Mouse (Mus musculus): ENCODE data around the gene Rnf123. TPM values are rescaled to one million over a fixed set of nuclear protein-coding genes. Genes with fewer than 3 reads are reported as not detected.
"Not testable (repeated sequence)": the region's sequence is repeated elsewhere in the genome, so short reads cannot be mapped to it uniquely, and the experiment has no call there.

Rnf123 gene
- total RNA-seq, 2 experiments from 2014 or later: 65.5 to 140 TPM

- no peak; the same call in 1 of the 2 replicates for ATAC-seq (replicated peaks; ENCODE audit: low FRiP score, low TSS enrichment, poor library complexity, severe bottlenecking)
Measured at GRCm38 (mm10) chr9:108048566-108048955, 34.6 kb downstream of the Rnf123 start.

DNA sequence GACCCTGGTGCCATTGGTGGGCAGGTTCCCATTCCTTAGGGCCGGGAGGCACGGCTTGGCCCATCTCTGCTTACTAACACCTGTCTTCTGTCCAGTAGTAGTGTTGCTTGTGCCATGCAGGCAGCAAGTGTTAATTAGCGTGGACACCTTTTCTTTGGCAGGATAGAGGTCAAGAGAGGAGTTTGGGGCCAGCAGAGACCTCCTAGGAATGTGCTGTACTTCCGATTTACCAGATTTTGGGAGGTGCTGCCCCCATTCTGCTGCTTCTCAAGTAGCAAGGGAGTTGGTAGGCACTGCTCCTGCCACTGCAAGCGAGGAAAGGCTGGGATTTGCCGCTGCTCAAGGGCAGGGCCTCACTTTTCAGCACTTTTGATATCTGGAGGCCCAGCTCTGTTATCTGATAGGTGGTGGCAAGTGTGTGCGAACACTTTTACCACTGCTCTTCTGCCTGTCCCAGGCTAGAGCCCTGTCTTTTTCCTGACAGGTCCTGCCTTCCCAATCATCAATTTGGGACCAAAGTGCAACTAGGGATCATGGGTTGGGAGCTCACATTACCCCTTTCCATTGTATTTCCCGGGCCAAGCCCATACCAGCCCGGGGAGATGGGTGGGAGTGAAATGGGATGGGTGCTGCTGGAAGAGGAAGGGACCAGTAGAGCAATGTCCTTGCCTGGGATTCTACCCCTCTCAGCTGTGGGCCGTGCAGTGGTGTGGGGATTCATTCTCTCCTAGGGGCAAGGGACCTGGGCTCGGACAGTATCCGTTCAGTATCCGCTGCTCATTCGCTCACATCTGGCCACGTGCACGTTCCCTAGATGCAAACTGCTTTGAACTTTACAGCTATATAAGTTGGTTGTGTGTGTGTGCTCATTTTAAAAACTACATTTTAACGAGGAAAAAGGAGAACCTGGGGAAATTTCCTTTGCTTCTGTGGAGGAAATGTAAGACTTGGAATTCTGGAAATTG lies 35.3 kb downstream of the Rnf123 start:
- peak; percentile 28; the same call in 1 of the 2 replicates for ATAC-seq (replicated peaks; ENCODE audit: low FRiP score, low TSS enrichment, poor library complexity, severe bottlenecking)

DNA sequence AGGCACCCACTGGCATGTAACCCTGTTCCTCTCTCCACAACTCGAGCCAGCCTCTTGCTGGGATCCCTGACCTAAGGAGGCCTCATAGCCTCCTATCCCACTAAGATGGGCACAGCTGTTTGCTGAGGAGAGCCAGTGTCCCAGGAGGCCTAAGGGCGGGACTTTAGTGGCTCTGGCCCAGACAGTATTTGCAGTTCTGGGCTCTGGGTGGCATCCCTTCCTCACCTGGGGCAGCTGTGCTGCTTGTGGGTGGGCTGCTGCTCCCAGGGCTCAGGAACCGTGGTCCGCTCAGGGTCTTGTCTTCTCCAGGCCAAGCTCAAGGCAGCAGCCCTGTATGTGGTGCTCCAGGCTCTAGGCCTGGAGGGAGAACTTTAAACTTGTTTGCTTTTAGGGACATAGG lies 36.6 kb downstream of the Rnf123 start:
- ATAC-seq (replicated peaks; ENCODE audit: low FRiP score, low TSS enrichment, poor library complexity, severe bottlenecking): no peak

GRCm38 (mm10) chr9:108044751-108045492 lies 38.2 kb downstream of the Rnf123 start:
- no peak for ATAC-seq (replicated peaks; ENCODE audit: low FRiP score, low TSS enrichment, poor library complexity, severe bottlenecking)

DNA sequence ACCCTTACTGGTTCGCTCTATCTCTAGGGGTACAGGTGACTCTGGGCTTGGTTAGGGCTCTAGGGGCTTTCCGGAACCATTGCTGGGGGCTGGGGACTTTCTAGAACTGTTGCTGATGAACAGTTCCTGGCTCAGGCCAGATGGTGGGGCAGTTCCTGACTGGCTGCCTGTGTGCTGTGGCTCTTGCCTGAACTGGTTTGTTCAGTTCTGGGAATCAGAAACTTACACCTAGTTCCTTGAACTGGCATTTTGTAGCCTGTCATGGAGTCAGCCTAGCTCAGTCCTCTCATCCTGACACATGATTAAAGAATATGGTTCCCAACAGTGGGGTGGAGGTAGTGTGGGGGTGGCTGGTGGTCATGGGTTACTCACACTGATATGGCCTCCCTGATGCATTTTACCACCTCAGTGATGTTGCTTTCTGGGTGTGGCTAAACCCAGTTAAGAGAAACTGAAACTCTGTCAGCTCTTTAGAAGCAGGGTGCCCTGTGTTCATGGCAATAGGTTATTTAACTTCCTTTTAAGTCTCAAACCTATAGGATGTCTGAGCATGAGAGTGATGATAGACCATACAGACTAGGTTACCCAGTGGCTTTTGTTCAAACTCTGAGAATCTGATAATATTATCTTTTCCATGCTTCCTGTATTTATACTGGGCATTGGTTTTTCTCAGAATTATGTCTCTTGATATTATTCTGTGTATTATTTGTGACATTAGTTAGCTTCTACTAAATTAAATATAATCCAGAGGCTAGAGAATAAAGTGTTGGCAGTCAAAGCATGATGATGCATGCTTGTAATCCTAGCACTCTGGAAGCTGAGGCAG lies 47.6 kb downstream of the Rnf123 start:
- ATAC-seq (replicated peaks; ENCODE audit: low FRiP score, low TSS enrichment, poor library complexity, severe bottlenecking): peak; percentile 59; the same call in 1 of the 2 replicates

DNA sequence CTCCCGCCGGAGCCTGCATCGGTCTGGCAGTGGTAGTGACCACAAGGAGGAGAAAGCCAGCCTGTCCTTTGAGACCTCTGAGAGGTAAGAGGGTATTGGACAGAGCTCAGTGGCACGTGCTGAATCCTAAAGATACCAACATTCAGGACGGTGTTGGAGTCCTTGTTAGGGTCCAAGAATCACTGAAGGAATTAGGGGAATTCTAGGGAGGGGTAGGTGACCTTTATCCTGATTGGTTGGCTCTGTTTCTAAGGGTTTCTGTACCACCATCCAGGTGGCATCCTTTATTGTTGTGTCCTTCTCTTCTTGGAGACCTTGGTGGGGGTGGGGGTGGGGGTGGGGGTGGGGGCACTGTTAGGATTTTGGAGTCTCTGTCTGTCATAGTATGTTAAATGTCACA lies 51.0 kb downstream of the Rnf123 start:
- no peak for ATAC-seq (replicated peaks; ENCODE audit: low FRiP score, low TSS enrichment, poor library complexity, severe bottlenecking)

DNA sequence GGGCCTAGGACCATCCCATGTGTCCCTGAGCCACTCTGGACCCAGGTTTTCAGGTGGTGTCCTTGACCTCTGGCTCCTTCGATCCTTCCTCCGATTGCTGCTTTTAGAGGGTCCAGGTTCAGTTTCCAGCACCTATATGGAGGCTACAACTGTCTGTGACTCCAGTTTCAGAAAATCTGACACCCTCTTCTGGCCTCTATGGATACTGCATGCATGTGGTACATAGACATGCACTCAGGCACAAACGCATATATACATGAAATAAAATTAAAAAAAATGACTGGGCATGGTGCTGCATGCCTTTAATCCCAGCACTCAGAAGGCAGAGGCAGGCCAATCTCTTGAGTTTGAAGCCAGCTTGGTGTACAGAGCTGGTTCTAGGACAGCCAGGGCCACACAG lies 55.3 kb downstream of the Rnf123 start:
- ATAC-seq (replicated peaks; ENCODE audit: low FRiP score, low TSS enrichment, poor library complexity, severe bottlenecking): no peak

- no peak for ATAC-seq (replicated peaks; ENCODE audit: low FRiP score, low TSS enrichment, poor library complexity, severe bottlenecking)
Measured at GRCm38 (mm10) chr9:108026584-108026983, 56.6 kb downstream of the Rnf123 start.

- no peak for ATAC-seq (replicated peaks; ENCODE audit: low FRiP score, low TSS enrichment, poor library complexity, severe bottlenecking)
Measured at GRCm38 (mm10) chr9:108023216-108023615, 59.9 kb downstream of the Rnf123 start.

GRCm38 (mm10) chr9:108020741-108021140 lies 62.4 kb downstream of the Rnf123 start:
- no peak for ATAC-seq (replicated peaks; ENCODE audit: low FRiP score, low TSS enrichment, poor library complexity, severe bottlenecking)

DNA sequence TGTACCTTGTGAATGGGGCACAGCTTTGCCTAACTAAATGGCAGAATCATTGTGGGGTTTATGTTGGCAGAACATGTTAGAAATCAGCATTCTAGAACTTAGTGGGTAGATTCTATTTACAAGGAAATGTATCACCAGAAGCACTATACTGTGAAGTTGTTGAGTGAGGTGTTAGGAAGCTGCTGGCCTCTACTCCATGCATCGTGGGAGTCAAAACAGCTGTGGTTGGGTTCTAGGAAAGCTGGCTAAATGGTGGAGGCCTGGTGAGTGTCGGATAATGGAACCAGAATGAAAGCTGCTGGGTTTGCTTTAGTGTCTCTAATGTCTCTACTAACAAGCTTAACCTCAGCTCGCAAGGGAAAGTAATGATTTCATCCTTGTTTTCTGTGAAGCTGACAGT lies 66.0 kb downstream of the Rnf123 start:
- ATAC-seq (replicated peaks; ENCODE audit: low FRiP score, low TSS enrichment, poor library complexity, severe bottlenecking): no peak

DNA sequence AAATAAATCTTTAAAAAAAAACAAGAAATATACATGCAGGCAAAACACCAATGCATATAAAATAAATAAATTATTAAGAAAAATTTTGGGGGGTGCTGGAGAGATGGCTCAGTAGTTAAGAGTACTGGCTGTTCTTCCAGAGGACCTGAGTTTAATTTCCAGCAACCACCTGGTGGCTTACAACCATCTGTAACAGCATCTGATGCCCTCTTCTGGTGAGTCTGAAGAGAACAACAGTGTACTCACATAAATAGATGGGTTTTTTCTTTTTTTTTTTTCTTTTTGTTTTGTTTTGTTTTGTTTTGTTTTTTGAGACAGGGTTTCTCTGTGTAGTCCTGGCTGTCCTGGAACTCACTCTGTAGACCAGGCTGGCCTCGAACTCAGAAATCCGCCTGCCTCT lies 69.6 kb downstream of the Rnf123 start:
- ATAC-seq (replicated peaks; ENCODE audit: low FRiP score, low TSS enrichment, poor library complexity, severe bottlenecking): not testable (repeated sequence)

DNA sequence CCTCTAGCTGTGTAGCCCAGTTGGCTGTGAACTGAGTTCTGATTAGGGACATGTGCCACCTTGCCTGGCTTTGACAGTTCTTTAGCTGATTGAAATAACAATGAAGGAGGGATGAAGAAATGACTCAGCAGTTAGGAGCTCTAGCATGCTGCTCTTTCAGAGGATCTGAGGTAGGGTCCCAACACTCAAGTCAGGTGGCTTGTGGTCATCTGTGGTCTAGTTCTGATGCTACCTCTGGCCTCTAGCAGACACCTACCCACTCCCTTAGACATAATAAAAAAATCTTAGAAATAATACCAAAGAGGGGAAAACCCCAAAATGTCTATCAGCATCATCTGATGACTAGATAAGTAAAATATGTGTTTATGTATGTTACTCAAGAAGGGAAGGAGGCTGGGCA lies 72.8 kb downstream of the Rnf123 start:
- 0 out of 2 replicates have a peak, but pooled peaks have one; percentile 43 for ATAC-seq (replicated peaks; ENCODE audit: low FRiP score, low TSS enrichment, poor library complexity, severe bottlenecking)

DNA sequence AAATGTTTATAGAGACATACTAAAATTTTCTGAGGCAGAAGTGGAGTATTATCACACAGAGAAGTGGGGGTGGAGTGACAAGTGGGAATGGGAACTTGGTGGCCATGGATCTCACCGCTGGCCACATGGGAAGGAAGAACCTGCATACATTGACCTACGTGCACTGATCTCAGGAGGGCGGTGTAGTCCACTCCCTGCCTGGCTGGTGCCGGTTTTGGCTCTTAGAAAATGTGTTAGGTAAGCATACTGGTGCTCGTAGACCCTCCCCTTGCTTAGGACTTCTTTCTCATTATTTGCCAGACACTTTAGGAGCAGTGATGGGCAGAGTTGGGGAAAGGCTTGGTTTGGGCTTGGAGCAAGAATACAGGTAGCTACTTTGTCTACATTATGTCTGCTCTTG lies 75.1 kb downstream of the Rnf123 start:
- ATAC-seq (replicated peaks; ENCODE audit: low FRiP score, low TSS enrichment, poor library complexity, severe bottlenecking): no peak

- ATAC-seq (replicated peaks; ENCODE audit: low FRiP score, low TSS enrichment, poor library complexity, severe bottlenecking): no peak
Measured at GRCm38 (mm10) chr9:108003531-108003890, 79.6 kb downstream of the Rnf123 start.

DNA sequence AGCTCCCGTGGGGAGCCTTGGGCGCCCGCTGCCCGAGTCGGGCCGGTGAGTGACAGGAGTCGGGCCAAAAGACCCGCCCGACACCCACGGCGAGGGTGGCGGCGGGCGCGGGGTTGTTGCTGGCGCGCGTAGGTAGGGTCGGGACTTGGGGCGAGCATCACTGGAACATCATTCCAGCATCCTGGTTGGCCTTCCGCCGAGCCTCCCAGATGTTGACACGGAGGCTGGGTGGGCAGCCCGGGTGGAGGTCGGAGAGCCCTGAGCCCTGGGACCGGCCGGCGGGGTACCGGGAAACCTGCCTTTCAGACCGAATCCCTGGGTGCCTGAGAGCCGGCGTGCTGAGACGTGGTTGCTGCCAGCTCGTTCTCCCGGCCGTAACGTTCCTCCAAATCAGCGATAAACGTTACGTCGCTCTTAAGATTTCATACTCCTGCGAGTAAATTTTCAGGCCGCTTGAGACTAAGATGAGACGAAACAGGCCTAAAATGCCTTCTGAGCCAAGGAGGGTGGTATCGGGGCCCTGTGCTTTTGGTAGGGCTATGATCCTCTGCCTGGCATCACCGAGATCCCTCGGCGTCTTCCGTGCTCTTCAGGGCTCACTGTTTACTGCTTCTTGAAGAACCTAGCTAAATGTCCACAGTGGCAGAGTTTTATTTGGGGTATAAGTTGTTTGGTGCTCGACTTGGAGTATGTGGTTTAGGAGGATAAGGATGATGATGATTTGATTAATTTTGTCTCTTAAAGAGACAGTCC lies 80.2 kb downstream of the Rnf123 start:
- ATAC-seq (replicated peaks; ENCODE audit: low FRiP score, low TSS enrichment, poor library complexity, severe bottlenecking): peak; percentile 6; the same call in 1 of the 2 replicates

DNA sequence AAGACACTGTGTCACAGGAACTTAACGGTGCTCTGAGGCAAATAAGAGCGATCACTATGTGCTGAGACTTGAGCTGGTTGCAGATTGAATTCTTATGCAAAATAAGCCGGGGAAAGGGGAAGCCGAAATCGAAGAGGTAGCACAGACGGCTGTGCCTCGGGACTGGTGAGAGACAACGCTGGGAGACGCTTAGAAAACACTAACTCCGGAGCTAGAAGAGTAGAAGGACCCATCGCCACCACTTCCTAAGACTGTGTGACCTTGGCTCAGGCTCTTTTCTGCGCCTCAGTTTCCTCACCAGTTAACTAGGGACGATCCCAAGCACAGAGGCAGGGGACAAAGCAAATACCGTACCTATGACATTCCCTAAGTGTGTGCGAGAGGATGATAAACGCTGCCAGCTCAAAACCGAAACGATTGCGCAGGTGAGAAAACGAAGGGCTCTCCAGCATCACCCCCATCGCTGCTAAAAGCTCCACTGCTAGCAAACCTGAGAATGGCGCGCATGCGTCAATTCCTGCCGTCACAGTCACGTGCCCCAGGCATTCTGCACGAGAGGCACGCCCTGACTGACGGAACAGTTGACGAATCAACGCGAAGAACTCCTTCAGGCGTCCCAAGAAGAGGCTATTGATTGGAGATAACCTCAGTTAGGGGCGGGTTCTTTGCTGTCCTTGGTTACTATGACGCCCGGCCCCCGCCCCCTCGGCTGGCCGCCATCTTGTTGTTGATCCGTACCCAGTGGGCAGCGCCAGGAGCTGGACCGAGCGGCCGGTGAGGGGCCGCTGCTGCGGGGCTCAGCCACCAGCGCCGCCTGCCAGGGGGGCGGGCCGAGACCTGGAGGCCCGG lies 81.0 kb downstream of the Rnf123 start, which contains the start of gene Ip6k1:
TSS of gene Ip6k1 (plus strand) at position 580 of the 849 bp plus-strand sequence.
- peak; percentile 99 for ATAC-seq (replicated peaks; ENCODE audit: low FRiP score, low TSS enrichment, poor library complexity, severe bottlenecking)

Measured in megakaryocyte-erythroid progenitor cell, adult 5-6 weeks (primary cell).